Mouse (Mus musculus): ENCODE data around the gene Plekhb2.

Gene Plekhb2

DNA sequence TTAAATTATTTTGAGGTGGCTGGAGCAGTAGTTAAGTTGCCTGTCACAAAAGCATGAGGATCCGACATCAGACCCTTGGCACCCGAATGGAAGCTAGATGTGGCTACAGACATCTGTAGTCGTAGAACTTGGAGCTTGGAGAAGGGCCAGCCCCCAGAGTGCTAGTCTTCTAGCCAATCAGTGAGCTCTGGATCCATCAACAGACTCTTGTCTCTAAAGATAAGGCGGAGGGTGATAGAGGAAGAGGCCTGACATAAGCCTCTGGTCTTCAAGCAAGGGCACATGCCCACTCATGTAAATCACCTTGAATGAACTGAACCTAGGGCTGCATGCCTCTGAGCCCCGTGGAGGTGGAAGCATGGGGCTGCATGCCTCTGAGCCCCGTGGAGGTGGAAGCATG, 29.8 kb downstream of the Plekhb2 start:
- TF ChIP-seq CTCF (conservative IDR thresholded peaks at IDR 0.05; ENCODE audit: low read length): no peak
- TF ChIP-seq POU5F1 (IDR thresholded peaks at IDR 0.05; ENCODE audit: borderline replicate concordance, low read length): no peak
- TF ChIP-seq NANOG (IDR thresholded peaks at IDR 0.05; ENCODE audit: borderline replicate concordance, low read length): no peak
- Histone ChIP-seq H3K4me3 (replicated peaks; ENCODE audit: low read length) (no peak overlapping the region), H3K9me3 (ENCODE audit: low read length) (peaks cover 22% of the 10 kb centered on the region), H3K36me3 (ENCODE audit: insufficient read depth, low read length) (no peaks in the 10 kb centered on the region), H3K4me1 (replicated peaks; ENCODE audit: low read depth, low read length) (peaks cover 5% of the 10 kb centered on the region), H3K27me3 (ENCODE audit: insufficient read depth, low read length) (no peaks in the 10 kb centered on the region)

DNA sequence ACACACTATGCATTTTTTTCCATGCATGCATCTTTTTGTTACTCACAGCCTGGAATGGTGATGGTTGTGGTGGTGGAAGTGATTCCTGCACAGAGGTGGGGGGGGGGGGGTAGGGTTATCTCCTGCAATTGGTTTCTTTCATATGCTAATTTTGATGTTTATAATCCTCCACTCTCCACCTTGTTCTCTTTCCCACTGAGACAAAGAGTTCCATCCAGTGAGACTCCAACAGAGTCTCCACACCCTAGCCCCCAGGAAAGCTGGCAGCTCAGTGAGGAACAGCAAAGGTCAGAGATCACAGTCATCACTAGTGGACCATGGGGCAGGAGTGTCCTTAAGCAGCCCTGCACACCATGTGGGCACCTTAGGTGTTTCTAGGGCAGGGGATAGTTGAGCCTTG, 34.0 kb downstream of the Plekhb2 start:
- Histone ChIP-seq H3K36me3 (ENCODE audit: insufficient read depth, low read length) (no peaks in the 10 kb centered on the region), H3K4me3 (replicated peaks; ENCODE audit: low read length) (no peak overlapping the region), H3K27me3 (ENCODE audit: insufficient read depth, low read length) (no peaks in the 10 kb centered on the region), H3K9me3 (ENCODE audit: low read length) (peaks cover 24% of the 10 kb centered on the region), H3K4me1 (replicated peaks; ENCODE audit: low read depth, low read length) (peaks cover 5% of the 10 kb centered on the region)
- no peak for TF ChIP-seq NANOG (IDR thresholded peaks at IDR 0.05; ENCODE audit: borderline replicate concordance, low read length)
- TF ChIP-seq CTCF (conservative IDR thresholded peaks at IDR 0.05; ENCODE audit: low read length): no peak
- TF ChIP-seq POU5F1 (IDR thresholded peaks at IDR 0.05; ENCODE audit: borderline replicate concordance, low read length): no peak

DNA sequence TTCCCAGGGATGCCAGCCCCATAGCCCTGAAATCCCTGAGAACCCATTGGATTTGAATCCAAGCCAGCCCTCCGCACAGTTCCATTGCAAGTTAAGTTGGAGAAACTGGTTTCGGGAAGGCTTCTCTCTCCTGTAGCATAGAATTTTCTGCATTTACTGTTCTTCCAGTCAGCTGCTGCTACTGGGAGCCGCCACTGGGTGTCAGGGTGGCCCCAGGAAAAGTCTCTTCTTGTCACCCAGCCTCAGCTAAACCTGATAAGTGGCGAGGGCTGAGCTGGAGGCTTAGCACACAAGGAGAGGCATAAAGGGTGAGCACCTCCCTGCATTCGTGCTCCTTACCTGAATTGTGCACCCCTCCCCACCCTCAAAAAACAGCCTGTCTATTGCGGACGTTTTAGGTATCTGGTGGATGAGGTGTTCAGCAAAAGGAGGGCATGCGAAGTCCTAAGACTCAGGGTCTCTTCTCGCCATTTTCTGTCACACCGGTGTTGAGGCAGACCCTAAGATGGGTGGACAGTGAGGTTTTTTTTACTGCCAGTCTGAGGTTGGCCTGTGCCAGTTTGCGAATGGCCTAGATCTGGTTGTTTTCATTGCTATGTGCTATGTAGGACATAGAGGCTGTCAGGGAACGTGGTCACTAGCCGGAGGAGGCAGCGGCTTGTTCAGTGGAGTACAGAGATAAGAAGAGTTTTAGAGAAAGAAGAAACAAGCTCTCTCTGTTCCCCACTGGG, 41.9 kb downstream of the Plekhb2 start:
- peaks cover 45% of the 10 kb centered on the region for H3K9me3 ChIP-seq (ENCODE audit: low read length)
- no peaks in the 10 kb centered on the region for H3K36me3 ChIP-seq (ENCODE audit: insufficient read depth, low read length)
- no peak overlapping the region for H3K4me3 ChIP-seq (replicated peaks; ENCODE audit: low read length)
- no peaks in the 10 kb centered on the region for H3K4me1 ChIP-seq (replicated peaks; ENCODE audit: low read depth, low read length)
- no peaks in the 10 kb centered on the region for H3K27me3 ChIP-seq (ENCODE audit: insufficient read depth, low read length)
- TF ChIP-seq POU5F1 (IDR thresholded peaks at IDR 0.05; ENCODE audit: borderline replicate concordance, low read length) (no peak), CTCF (conservative IDR thresholded peaks at IDR 0.05; ENCODE audit: low read length) (no peak), NANOG (IDR thresholded peaks at IDR 0.05; ENCODE audit: borderline replicate concordance, low read length) (no peak)

DNA sequence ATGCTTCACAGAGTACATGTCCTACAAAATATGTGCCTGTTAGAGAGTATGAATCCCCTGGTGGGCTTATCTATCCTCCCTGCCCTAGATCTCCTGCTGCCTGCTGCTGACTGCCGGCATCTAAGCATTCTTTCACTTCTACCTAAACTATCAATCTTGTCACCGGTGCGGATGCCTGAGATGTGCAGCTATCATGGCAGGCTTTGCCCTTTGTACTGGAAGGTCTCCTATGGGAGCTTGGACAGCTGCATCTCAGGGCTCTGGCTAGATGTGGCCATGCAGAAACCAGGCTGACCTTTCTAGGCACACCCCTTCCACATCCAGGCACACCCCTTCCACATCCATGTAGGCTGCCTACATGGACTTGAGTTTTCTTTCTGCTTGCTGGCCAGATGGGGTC, 42.7 kb downstream of the Plekhb2 start:
- no peaks in the 10 kb centered on the region for H3K4me1 ChIP-seq (replicated peaks; ENCODE audit: low read depth, low read length)
- TF ChIP-seq CTCF (conservative IDR thresholded peaks at IDR 0.05; ENCODE audit: low read length) (no peak), POU5F1 (IDR thresholded peaks at IDR 0.05; ENCODE audit: borderline replicate concordance, low read length) (no peak), NANOG (IDR thresholded peaks at IDR 0.05; ENCODE audit: borderline replicate concordance, low read length) (no peak)
- H3K36me3 ChIP-seq (ENCODE audit: insufficient read depth, low read length): no peaks in the 10 kb centered on the region
- H3K27me3 ChIP-seq (ENCODE audit: insufficient read depth, low read length): no peaks in the 10 kb centered on the region
- H3K9me3 ChIP-seq (ENCODE audit: low read length): peaks cover 45% of the 10 kb centered on the region
- no peak overlapping the region for H3K4me3 ChIP-seq (replicated peaks; ENCODE audit: low read length)

DNA sequence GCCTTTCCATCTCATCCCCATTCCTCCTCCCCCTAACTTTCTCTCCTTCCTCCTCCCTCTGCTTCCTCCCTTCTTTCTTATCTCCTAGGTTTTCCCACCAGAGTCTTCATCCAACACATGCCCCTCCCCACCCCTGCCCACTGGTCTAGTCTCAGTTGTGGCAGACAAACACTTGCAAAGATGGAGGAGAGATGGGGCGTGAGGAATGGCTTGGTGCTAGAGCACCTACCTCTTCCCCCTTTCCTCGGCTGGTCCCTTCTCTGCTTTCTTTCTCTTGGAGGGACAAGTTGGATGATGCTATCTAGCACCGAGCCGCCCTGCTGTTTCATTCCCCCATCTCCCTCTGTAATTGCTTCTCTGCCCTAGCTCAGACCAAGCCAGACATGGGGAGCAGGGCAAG, 43.6 kb downstream of the Plekhb2 start:
- H3K9me3 ChIP-seq (ENCODE audit: low read length): peaks cover 51% of the 10 kb centered on the region
- H3K36me3 ChIP-seq (ENCODE audit: insufficient read depth, low read length): no peaks in the 10 kb centered on the region
- no peaks in the 10 kb centered on the region for H3K27me3 ChIP-seq (ENCODE audit: insufficient read depth, low read length)
- H3K4me1 ChIP-seq (replicated peaks; ENCODE audit: low read depth, low read length): no peaks in the 10 kb centered on the region
- no peak for TF ChIP-seq POU5F1 (IDR thresholded peaks at IDR 0.05; ENCODE audit: borderline replicate concordance, low read length)
- no peak overlapping the region for H3K4me3 ChIP-seq (replicated peaks; ENCODE audit: low read length)

DNA sequence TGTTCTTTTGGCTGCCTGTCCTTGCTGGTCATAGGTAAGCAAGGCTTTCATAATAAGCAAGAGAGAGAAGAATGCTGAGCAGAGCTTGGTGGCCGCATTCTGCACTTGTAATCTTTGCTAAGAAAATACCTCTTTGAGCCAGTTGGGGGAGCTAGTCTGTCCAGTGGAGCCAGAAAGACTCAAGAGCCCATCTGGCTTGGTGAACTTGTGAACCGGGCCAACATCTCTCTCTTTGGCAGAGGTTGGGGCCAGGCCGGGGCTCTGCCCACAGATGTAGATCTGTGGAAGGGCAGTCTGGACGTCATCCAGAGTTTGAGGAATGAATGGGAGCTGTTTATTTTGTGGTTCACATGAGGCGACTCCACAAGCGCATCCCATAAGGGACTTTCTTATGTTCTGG, 44.1 kb downstream of the Plekhb2 start:
- H3K27me3 ChIP-seq (ENCODE audit: insufficient read depth, low read length): no peaks in the 10 kb centered on the region
- no peaks in the 10 kb centered on the region for H3K4me1 ChIP-seq (replicated peaks; ENCODE audit: low read depth, low read length)
- H3K4me3 ChIP-seq (replicated peaks; ENCODE audit: low read length): no peak overlapping the region
- H3K36me3 ChIP-seq (ENCODE audit: insufficient read depth, low read length): no peaks in the 10 kb centered on the region
- TF ChIP-seq CTCF (conservative IDR thresholded peaks at IDR 0.05; ENCODE audit: low read length) (0 out of 2 replicates have a peak, but pooled peaks have one; percentile 6), NANOG (IDR thresholded peaks at IDR 0.05; ENCODE audit: borderline replicate concordance, low read length) (no peak)
- peaks cover 56% of the 10 kb centered on the region for H3K9me3 ChIP-seq (ENCODE audit: low read length)

DNA sequence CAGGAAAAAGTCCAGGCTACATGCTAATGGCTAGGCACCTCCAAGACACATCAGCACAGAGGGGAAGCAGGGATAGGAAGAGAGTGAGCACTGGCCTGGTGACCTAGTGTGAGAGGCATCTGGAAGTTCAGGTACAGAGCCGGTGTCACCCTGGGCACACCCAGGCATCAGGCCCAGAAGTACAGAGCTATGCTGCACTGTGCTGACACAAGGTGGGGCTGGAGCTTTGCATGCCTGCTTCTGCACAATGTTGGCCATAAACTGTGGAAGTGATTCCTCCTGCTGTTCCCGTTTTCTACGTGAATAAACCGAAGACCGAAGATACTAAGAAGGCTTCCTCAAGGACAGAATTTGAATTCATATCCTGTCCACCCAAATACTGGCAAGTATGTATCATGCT, 46.3 kb downstream of the Plekhb2 start:
- TF ChIP-seq POU5F1 (IDR thresholded peaks at IDR 0.05; ENCODE audit: borderline replicate concordance, low read length) (no peak), CTCF (conservative IDR thresholded peaks at IDR 0.05; ENCODE audit: low read length) (no peak), NANOG (IDR thresholded peaks at IDR 0.05; ENCODE audit: borderline replicate concordance, low read length) (no peak)
- no peaks in the 10 kb centered on the region for H3K36me3 ChIP-seq (ENCODE audit: insufficient read depth, low read length)
- H3K4me1 ChIP-seq (replicated peaks; ENCODE audit: low read depth, low read length): no peaks in the 10 kb centered on the region
- peaks cover 72% of the 10 kb centered on the region for H3K9me3 ChIP-seq (ENCODE audit: low read length)
- H3K27me3 ChIP-seq (ENCODE audit: insufficient read depth, low read length): no peaks in the 10 kb centered on the region
- no peak overlapping the region for H3K4me3 ChIP-seq (replicated peaks; ENCODE audit: low read length)

DNA sequence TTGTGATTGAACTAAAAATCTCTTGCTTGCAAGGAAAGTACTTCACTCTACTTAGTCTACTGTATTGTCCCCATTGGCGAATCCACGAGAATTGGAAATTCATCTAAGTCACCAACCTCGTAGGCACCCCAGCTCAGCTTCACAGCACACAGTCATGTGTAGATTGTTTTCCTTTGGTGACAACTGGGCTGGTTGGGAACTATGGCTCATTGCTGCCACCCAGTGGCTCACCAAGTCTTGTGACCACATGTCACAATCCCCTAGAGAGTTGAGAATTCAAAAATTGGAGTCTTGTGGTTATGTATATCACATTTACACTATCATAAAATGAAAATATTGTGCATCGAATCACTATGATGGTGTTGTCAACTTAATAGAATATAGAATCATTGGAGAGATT, 47.1 kb downstream of the Plekhb2 start:
- Histone ChIP-seq H3K4me3 (replicated peaks; ENCODE audit: low read length) (no peak overlapping the region), H3K36me3 (ENCODE audit: insufficient read depth, low read length) (no peaks in the 10 kb centered on the region), H3K9me3 (ENCODE audit: low read length) (peaks cover 72% of the 10 kb centered on the region), H3K4me1 (replicated peaks; ENCODE audit: low read depth, low read length) (no peaks in the 10 kb centered on the region), H3K27me3 (ENCODE audit: insufficient read depth, low read length) (no peaks in the 10 kb centered on the region)
- no peak for TF ChIP-seq POU5F1 (IDR thresholded peaks at IDR 0.05; ENCODE audit: borderline replicate concordance, low read length)
- peak; percentile 14; the same call in 1 of the 2 replicates for TF ChIP-seq CTCF (conservative IDR thresholded peaks at IDR 0.05; ENCODE audit: low read length)

DNA sequence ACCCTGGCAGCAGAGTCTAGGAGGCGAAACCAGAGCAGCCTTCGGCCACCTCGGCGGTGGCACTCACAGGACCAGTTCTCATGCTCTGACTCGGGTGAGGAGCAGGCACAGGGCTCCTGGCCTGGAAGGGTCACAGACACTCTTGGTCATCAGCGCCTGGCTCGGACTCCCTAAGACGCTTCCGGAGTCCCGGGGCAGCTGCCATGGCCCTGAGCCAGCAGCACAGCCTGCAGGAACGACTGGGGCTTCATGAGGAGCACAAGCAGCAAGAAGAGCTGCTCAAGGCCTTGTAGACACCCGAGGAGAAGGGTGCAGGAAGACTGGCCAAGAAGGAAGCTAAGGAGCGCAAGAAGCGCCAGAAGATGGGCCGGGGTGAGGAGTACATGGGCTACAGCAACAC, 78.9 kb downstream of the Plekhb2 start:
- Histone ChIP-seq H3K9me3 (ENCODE audit: low read length) (peaks cover 34% of the 10 kb centered on the region), H3K36me3 (ENCODE audit: insufficient read depth, low read length) (no peaks in the 10 kb centered on the region), H3K27me3 (ENCODE audit: insufficient read depth, low read length) (peaks cover 40% of the 10 kb centered on the region), H3K4me1 (replicated peaks; ENCODE audit: low read depth, low read length) (peaks cover 12% of the 10 kb centered on the region), H3K4me3 (replicated peaks; ENCODE audit: low read length) (no peak overlapping the region)
- TF ChIP-seq NANOG (IDR thresholded peaks at IDR 0.05; ENCODE audit: borderline replicate concordance, low read length): no peak

All from E14TG2a.4 (cell line).